Mouse (Mus musculus): ENCODE measurements at regions not wholly inside any gene's neighbourhood (a gene's known extent, or its start where the extent isn't known, plus 50 kb on each side); places are given as distances from the start of the nearest gene placed in this dataset.

GRCm38 (mm10) chr19:59844270-59844669, 99.2 kb downstream of the Rab11fip2 start:
- TF ChIP-seq CTCF (IDR thresholded peaks at IDR 0.05; ENCODE audit: borderline replicate concordance, insufficient read depth, low read length) = no peak
- no peak for TF ChIP-seq POLR2A (IDR thresholded peaks at IDR 0.05; ENCODE audit: low read depth, low read length)

All from embryonic fibroblast, embryonic 13.5 days (primary cell).